Mouse (Mus musculus) layer of hippocampus, postnatal 25 days (tissue): ENCODE results near the gene Ddc. TPM values are rescaled to one million over a fixed set of nuclear protein-coding genes. Genes with fewer than 3 reads are reported as not detected.

Source experiments
- DNase-seq, 2 experiments: peaks; one replicate each; pipeline ENCODE4 v3.0.0; 2022; ENCODE audit warnings: mixed read lengths in 2 of 2, low spot score in 1 of 2; ENCODE audit errors: extremely low spot score in 1 of 2
- total RNA-seq, 2 experiments: library from RNA; stranded (reverse); gene quantifications; 2 replicates each; pipeline ENCODE4 v1.2.3; 2021

Ddc gene
- total RNA-seq, 2 experiments from 2014 or later = 11.8 to 12.2 TPM

GRCm38 (mm10) chr11:11878981-11879698 lies 18.8 kb downstream of the Ddc start:
- DNase-seq = no peak

- no peak for DNase-seq
Measured at GRCm38 (mm10) chr11:11878278-11878980, 19.5 kb downstream of the Ddc start.

GRCm38 (mm10) chr11:11877891-11878277 lies 20.1 kb downstream of the Ddc start:
- DNase-seq = no peak

- no peak for DNase-seq
Measured at GRCm38 (mm10) chr11:11876366-11876765, 21.6 kb downstream of the Ddc start.

GRCm38 (mm10) chr11:11875230-11875629 lies 22.7 kb downstream of the Ddc start:
- no peak for DNase-seq

- no peak for DNase-seq
Measured at GRCm38 (mm10) chr11:11873023-11873908, 24.7 kb downstream of the Ddc start.

GRCm38 (mm10) chr11:11872140-11872795 lies 25.7 kb downstream of the Ddc start:
- no peak for DNase-seq

- DNase-seq = no peak
Measured at GRCm38 (mm10) chr11:11871197-11871813, 26.6 kb downstream of the Ddc start.

- no peak for DNase-seq
Measured at GRCm38 (mm10) chr11:11867971-11868481, 29.9 kb downstream of the Ddc start.

- DNase-seq = no peak
Measured at GRCm38 (mm10) chr11:11866696-11867095, 31.2 kb downstream of the Ddc start.

GRCm38 (mm10) chr11:11865128-11865527 lies 32.8 kb downstream of the Ddc start:
- DNase-seq = no peak

GRCm38 (mm10) chr11:11864446-11865101 lies 33.4 kb downstream of the Ddc start:
- DNase-seq = no peak

- DNase-seq = no peak
Measured at GRCm38 (mm10) chr11:11862502-11862901, 35.4 kb downstream of the Ddc start.

- DNase-seq = no peak
Measured at GRCm38 (mm10) chr11:11856959-11857358, 41.0 kb downstream of the Ddc start.

GRCm38 (mm10) chr11:11855685-11856131 lies 42.2 kb downstream of the Ddc start:
- DNase-seq = no peak

GRCm38 (mm10) chr11:11855061-11855672 lies 42.8 kb downstream of the Ddc start:
- DNase-seq = no peak

- DNase-seq = no peak
Measured at GRCm38 (mm10) chr11:11853731-11854461, 44.0 kb downstream of the Ddc start.

GRCm38 (mm10) chr11:11851957-11852505 lies 45.9 kb downstream of the Ddc start:
- no peak for DNase-seq
